ENCODE assay signal across 9 mouse cellular contexts in genomic region chr9:89868093-89868729, GRCm38 (mm10). TPM values are rescaled to one million over a fixed set of nuclear protein-coding genes. Genes with fewer than 3 reads are reported as not detected.
DNase-seq lines count a peak whose midpoint lies in the region; ATAC-seq lines count a peak whose summit lies in the region.
"Had no signal": no experiment of that assay in that cellular context is flagged by ENCODE, and none has a peak within 500 bp of the region (broad histone marks: within the 10 kb centered on the region; RNA-seq: fewer than 3 reads in every experiment).

No protein-coding gene starts in this region.

- H3K4me3 ChIP-seq in heart, embryonic 11.5 days (ENCODE audit: low read depth, low read length): 0 out of 2 replicates have a peak overlapping the region, but pooled peaks have one; percentile 19
- H3K4me3 ChIP-seq in forebrain, embryonic 13.5 days: peak overlapping the region; percentile 14; the same call in 1 of the 2 replicates
- peak overlapping the region; percentile 1; the same call in 1 of the 2 replicates for H3K4me3 ChIP-seq in midbrain, embryonic 16.5 days (ENCODE audit: low read depth, low read length)

- no peak overlapping the region for H3K27ac ChIP-seq in heart, embryonic 11.5 days (ENCODE audit: low read depth, low read length)
- H3K27ac ChIP-seq in forebrain, embryonic 13.5 days: no peak overlapping the region
- no peak overlapping the region for H3K27ac ChIP-seq in midbrain, embryonic 16.5 days (ENCODE audit: low read length)

- DNase-seq in heart, postnatal 14 days: no peak
- peak; percentile 8 for DNase-seq in kidney, postnatal 14 days
- no peak for DNase-seq in MN1 (ENCODE audit: low spot score)
- no peak for DNase-seq in frontal cortex, postnatal 36 days (ENCODE audit: low spot score in 2 of 2)
- no peak for DNase-seq in left cerebral cortex, adult 11 months (ENCODE audit: low spot score)

- no peak overlapping the region for H3K9ac ChIP-seq in heart, embryonic 11.5 days (ENCODE audit: low read depth, low read length)
- no peak overlapping the region for H3K9ac ChIP-seq in forebrain, embryonic 13.5 days
- H3K9ac ChIP-seq in midbrain, embryonic 16.5 days (ENCODE audit: low read depth, low read length): 0 out of 2 replicates have a peak overlapping the region, but pooled peaks have one; percentile 2

- peak overlapping the region; percentile 52 for H3K4me2 ChIP-seq in heart, embryonic 11.5 days
- peak overlapping the region; percentile 38 for H3K4me2 ChIP-seq in forebrain, embryonic 13.5 days
- H3K4me2 ChIP-seq in midbrain, embryonic 16.5 days (ENCODE audit: low read length): peak overlapping the region; percentile 40

- H3K9me3 ChIP-seq in heart, embryonic 11.5 days (replicated peaks; ENCODE audit: control insufficient read depth, low read length): no peaks in the 10 kb centered on the region
- H3K9me3 ChIP-seq in forebrain, embryonic 13.5 days (replicated peaks): no peaks in the 10 kb centered on the region
- no peaks in the 10 kb centered on the region for H3K9me3 ChIP-seq in midbrain, embryonic 16.5 days (replicated peaks; ENCODE audit: control insufficient read depth, low read length, poor library complexity, severe bottlenecking)

- H3K36me3 ChIP-seq in heart, embryonic 11.5 days (ENCODE audit: control insufficient read depth, insufficient read depth, low read length): no peaks in the 10 kb centered on the region
- no peaks in the 10 kb centered on the region for H3K36me3 ChIP-seq in forebrain, embryonic 13.5 days (ENCODE audit: poor library complexity, severe bottlenecking)
- H3K36me3 ChIP-seq in midbrain, embryonic 16.5 days (ENCODE audit: control insufficient read depth, insufficient read depth, low read length): no peaks in the 10 kb centered on the region

- H3K27me3 ChIP-seq in heart, embryonic 11.5 days (ENCODE audit: control insufficient read depth, insufficient read depth, low read length): peaks cover 28% of the 10 kb centered on the region
- H3K27me3 ChIP-seq in forebrain, embryonic 13.5 days: peaks cover 66% of the 10 kb centered on the region
- peaks cover 21% of the 10 kb centered on the region for H3K27me3 ChIP-seq in midbrain, embryonic 16.5 days (ENCODE audit: control insufficient read depth, insufficient read depth, low read depth, low read length)

- intact Hi-C loops in heart, postnatal 14 days (cut with DNase I): no loop called here

- no peaks in the 10 kb centered on the region for H3K4me1 ChIP-seq in heart, embryonic 11.5 days (ENCODE audit: control insufficient read depth, insufficient read depth, low read length)
- peaks cover 9% of the 10 kb centered on the region; the same call in 1 of the 2 replicates for H3K4me1 ChIP-seq in forebrain, embryonic 13.5 days
- peaks cover 6% of the 10 kb centered on the region; the same call in 1 of the 2 replicates for H3K4me1 ChIP-seq in midbrain, embryonic 16.5 days (ENCODE audit: control insufficient read depth, insufficient read depth, low read length)

- no peak for ATAC-seq in heart, embryonic 11.5 days (replicated peaks; ENCODE audit: insufficient number of reproducible peaks, low FRiP score, low TSS enrichment)
- no peak; the same call in 1 of the 2 replicates for ATAC-seq in forebrain, embryonic 13.5 days
- peak; percentile 71 for ATAC-seq in midbrain, embryonic 16.5 days

- 2% methylated on average over 16 of the region's 16 CpGs for WGBS in heart, embryonic 11.5 days (ENCODE audit: insufficient replicate concordance)
- WGBS in forebrain, embryonic 13.5 days: 3% methylated on average over 16 of the region's 16 CpGs
- 2% methylated on average over 16 of the region's 16 CpGs for WGBS in midbrain, embryonic 16.5 days

RNA-seq across cellular contexts. Expression of gene Rasgrf1, which starts 41.5 kb away (rescaled TPM):
- polyA plus RNA-seq in heart, embryonic 11.5 days (2014; fragmentation: Nextera tagmentation; extraction: Ambion mirVana): 0.10 and 0.19 TPM in 2 replicates
- total RNA-seq in heart, postnatal 14 days (2021): not detected
- 1.7 and 2.1 TPM in 2 replicates for polyA plus RNA-seq in forebrain, embryonic 13.5 days (2015; fragmentation: Nextera tagmentation; extraction: Ambion mirVana)
- polyA plus RNA-seq in midbrain, embryonic 16.5 days (2015; fragmentation: Nextera tagmentation; extraction: Ambion mirVana): 5.6 and 9.9 TPM in 2 replicates
- polyA plus RNA-seq: neural tube, embryonic 11.5 days had no signal
